Mouse (Mus musculus): ENCODE measurements around the gene Slit3.

The Slit3 gene

DNA sequence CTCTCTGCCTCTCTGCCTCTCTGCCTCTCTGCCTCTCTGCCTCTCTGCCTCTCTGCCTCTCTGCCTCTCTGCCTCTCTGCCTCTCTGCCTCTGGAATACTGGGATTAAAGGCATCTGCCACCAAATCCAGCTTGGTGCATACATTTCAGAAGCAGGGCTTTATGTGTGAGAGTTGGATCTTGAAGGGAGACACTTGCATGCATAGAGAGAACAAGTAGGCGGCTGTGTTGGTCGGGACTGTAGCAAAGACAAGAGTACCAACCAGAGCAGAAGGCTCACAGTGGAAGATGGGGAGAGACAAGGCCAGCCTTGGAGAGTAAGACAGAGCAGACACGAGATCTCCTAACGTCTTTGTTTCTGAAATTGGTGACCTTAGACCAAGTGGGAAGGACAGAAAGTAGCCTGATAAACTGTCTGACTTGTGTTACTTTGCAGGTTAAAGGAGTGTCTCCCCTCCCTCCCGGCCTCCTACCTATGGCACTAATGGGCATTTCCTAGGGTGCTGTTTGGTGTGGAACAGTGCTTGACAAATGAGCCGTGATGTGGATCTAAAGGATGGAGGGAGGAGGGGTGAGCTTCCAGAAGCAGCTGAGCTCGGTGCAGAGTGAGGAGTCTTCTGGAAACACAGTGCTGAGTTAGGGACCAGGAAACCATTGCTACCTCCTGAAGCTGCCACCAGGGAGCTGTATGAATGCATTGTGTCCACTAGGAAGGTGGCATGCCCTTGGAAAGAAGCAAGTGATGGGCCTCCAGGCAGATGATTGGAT is 569.7 kb downstream of the Slit3 start:
- WGBS = 56% methylated on average over 7 of the region's 7 CpGs

DNA sequence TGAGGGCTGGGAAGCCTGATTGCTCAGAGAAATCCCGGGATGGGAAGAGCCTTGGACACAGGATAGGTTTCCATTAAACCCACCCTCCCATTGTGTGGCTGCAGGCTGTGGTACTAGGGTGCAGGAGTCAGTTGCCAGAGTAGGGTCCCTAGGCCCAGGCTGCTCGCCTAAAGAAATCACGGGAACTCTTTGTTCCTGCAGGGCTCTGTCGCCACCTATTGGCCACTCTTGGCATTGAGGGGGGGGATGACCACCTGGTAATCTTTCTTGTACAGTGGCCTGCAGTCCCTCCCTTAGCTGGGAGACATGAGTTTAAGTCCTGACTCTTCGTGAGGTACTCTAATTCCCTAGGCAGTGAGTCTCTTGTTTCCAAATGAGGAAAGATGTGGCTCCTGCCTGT is 572.1 kb downstream of the Slit3 start:
- 23% methylated on average over 5 of the region's 5 CpGs for WGBS

DNA sequence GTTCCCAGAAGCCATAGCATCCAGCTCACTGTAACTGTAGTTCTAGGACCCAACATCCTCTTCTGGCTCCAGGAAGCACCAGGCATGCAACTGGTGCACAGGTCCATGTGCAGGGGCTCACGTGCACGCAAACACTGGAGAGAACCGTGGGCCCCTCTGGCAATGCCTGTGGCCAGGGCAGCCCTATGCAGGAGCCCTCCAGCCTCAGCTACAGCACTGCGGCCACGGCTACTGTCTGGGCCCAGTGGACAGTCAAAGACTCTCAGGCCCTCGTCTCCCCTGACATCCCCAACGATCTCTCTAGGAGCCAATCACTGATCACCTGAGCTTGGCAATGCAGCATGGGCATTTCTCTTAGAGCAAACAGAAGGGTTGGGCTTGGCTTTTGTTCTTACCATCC is 572.6 kb downstream of the Slit3 start:
- WGBS = 82% methylated on average over 7 of the region's 7 CpGs

DNA sequence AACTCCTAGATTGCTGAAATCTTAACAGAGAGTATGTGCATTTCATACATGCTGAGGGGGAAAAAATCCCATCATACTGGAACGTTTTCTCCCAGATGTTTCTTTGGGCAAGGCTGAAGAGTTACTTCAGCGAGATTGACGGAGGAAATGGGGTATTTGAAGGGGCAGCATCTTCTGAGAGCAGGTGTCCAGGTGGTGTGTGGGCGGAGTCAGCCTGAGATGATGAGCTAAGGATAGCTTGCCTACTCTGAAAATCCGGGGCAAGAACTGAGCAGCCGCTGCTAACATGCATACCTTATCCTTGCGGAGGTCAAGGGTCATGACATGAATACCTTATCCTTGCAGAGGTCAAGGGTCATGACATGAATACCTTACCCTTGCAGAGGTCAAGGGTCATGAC is 576.5 kb downstream of the Slit3 start:
- 68% methylated on average over 7 of the region's 7 CpGs for WGBS

DNA sequence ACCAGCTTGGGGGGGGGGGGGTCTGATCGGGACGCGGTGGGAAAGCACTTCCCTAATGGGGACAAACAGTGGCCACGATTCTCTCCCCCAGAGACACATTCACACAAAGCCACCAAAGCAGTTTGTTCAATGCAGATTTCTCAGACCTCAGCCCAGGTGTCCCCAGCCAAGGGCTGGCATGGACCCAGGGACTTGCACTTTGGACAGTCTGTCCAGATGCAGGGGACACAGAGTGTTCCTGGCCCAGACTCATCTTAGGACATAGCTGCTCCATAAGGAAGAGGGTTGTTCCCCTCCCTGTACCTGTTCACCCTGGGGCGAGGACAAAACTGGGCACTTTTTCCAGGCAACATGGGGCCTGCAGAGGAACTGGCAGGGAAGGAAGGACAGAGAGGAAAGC is 577.9 kb downstream of the Slit3 start:
- 67% methylated on average over 5 of the region's 5 CpGs for WGBS

DNA sequence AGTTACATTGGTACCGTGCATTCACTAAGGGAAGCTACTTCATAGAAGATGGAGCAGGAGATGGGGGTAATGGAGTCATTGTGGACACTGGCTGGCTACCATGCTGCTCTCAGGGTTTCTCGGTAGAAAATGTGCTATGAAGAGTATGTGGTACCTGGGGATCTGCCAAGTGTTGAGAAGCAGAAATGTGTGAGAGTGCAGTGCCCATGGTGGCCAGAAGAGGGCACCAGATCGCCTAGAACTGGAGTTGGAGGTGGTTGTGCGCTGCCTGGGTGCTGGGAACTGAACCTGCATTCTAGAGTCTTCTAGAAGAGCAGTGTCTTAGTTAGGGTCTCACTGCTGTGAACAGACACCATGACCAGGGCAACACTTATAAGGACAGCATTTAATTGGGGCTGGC is 582.4 kb downstream of the Slit3 start:
- WGBS = 75% methylated on average over 4 of the region's 4 CpGs

DNA sequence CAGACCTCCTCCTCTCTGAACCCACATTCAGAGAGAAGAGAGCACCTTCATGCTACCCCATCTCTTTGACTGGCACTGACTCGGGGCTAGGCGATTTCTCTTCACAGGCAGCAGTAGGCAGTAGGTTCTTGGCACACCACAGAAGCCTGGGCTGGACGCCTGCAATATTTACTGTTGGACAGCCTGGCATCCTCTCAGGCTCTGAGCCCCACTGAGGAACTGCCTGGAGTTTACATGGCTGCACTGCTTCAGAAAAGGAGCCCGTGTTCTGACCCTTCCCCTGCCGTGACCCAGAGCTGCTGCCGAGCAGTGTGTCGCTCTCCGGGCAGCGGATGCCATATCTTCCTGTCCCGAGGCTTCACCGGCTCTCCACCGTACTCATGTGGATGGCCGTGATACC is 583.4 kb downstream of the Slit3 start:
- 87% methylated on average over 13 of the region's 13 CpGs for WGBS

DNA sequence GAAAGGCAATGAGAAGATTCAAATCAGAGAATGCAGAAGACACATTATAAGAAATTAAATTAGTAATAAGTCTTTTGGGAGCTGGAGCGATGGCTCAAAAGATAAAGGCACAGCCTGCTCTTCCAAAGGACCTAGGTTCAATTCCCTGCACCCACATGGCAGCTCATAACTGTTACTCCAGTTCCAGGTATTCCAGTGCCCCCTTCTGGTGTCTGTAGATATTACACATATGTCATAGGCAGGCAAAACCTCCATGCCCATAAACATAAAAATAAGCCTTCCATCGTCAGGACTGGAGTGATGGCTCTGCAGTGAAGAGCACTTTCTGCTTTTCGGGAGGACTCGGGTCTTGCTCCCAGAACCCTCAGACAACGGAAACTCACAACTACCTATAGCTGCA is 583.9 kb downstream of the Slit3 start:
- WGBS = 91% methylated on average over 5 of the region's 5 CpGs

DNA sequence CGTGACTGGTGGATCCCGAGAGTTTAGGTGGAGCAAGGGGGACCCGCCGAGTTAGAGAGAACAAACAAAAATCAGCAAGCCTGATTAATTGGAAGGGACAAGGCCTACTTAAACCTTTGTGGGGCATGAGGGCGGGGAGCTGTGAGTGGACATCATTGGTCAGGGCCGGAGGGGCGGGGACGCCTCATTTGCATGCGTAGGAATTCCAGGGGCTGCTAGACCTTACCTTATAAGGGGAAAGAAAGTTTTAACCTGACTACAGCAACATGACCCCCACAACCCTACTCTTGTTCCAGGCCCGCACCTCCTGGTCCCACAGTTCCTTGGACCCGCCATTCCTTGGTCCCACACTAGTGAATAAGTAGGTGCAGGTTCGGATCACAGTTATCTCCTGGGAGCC is 586.4 kb downstream of the Slit3 start:
- WGBS = 93% methylated on average over 12 of the region's 12 CpGs

DNA sequence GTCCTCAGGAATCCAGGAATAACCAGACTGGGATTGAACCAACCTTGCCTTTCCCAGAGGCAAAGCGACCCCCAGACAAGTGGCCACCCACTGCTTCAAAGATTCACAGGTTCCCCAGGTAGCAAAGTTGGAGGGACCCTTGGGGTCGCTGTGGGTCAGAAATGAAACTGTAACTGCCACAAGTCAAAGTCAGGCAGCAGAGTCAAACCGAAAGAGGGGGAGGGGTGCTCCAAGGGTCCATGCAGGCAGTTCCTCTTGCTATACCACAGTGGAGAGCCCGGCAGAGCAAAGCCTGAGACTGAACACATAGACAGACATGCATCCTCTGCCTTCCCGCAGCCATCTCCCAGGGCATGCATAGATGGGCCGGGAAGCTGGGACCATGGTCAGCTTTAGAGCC is 590.3 kb downstream of the Slit3 start:
- 81% methylated on average over 6 of the region's 6 CpGs for WGBS

DNA sequence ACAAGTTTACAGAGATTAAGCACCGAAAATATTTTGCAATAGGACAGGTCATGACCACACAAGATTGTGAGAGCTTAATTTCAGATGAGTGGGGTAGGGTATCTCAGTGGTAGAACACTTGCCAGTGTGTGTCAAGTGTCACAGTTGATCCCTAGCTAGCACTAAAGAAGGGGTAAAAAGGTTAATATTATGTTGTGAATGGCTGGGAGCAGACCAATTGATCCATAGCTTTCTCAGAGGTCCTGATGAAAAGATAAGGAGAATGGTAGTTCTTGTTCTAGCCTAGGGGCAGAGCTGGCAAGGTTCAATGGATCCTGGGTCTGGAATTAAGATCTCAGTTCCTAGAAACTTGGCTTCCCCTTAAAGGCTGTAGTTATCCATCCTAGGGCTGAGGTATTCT is 597.9 kb downstream of the Slit3 start:
- 79% methylated on average over 1 of the region's 1 CpGs for WGBS

DNA sequence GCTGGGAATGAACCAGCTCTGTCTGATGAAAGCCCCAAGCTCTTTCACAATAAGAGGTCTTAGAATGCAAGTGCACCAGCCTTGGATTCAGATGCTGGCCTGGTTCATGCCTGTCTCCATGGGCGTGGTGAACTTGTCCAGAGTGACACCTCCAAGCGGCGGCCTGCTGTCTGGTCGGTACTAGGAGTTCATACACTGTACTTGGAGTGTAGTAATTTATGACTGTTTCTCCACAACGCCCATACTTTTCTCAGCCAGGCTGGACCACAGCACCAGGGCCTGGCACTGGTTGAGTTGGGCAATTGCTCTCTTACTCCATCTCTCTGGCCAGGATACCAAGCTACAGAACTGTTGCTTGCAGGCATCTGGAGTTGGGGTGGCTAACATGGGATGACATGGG is 602.9 kb downstream of the Slit3 start:
- 88% methylated on average over 5 of the region's 5 CpGs for WGBS

DNA sequence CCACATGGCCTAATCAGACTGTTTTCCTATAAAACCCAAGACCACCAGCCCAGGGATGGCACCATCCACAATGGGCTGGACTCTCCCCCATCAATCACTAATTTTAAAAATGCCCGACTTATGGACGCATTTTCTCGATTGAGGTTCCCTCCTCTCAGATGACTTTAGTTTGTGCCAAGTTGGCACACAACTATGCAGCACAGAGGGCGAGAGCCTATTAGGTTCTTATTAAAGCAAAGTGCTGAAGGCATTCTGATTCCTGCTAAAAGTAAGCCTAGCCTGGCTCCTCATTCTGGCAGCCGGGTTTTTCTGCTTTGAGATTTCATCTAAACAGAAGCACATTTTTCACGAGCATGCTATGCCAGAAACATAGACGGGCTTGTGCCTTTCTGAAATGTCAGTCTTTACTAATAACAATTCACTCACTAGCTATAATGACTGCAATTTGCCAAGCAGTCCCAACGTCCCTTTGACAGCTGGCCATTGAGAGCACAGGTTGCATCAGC is 605.4 kb downstream of the Slit3 start:
- 51% methylated on average over 8 of the region's 8 CpGs for WGBS

DNA sequence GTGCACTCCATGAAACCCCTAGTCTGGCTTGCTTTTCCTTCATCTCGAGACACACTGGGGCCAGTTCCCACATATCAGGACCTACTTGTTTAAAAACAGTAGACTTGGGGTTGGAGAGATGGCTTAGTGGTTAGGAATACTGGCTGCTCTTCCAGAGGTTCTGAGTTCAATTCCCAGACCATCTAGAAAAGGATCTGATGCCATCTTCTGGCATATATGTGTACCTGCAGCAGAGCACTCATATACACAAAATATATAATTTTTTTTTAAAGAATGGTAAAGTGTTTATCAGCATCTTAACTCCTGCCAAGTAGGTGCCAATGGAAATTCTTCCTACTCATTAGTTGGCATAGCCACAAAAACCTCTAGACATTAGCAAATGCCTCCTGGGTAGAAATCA is 607.2 kb downstream of the Slit3 start:
- WGBS = 88% methylated on average over 1 of the region's 1 CpGs

DNA sequence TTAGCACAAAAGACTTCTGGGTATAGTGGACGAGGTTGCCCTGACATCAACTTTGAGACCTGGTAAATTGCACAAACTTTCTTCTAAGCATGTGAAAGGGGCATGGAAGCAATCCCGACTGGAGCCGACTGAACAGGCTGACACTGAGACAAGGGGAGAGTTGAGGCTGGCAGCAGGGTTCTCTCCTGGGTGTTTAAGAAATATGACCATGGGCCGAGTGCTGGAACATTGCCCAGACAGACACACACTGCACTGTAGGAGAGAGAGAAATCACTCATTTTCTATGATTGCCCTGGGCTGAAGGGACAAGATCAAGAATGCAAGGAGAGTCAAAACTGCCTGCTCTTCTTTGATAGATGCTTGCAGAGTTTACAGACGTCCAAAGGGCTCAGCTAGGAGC is 608.2 kb downstream of the Slit3 start:
- 51% methylated on average over 5 of the region's 5 CpGs for WGBS

DNA sequence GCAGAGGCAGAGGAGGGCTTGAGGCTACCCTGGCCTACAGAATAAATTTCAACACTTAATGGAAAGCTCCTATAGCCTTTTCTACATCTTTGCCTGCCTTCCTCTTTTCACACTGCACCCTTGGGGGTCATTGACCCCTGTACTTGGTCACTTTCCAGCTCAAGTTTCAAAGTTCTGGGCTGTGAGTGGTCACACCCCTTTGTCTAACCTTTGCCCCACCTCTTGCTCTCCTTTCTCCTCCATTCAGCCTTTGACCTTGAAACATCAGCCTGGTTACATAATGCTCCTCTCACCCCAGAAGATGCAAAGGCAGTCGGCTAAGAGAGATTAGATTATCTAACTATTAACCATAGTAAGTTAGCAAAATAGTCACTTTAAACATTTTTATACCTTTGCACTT is 611.3 kb downstream of the Slit3 start:
- 73% methylated on average over 1 of the region's 1 CpGs for WGBS

DNA sequence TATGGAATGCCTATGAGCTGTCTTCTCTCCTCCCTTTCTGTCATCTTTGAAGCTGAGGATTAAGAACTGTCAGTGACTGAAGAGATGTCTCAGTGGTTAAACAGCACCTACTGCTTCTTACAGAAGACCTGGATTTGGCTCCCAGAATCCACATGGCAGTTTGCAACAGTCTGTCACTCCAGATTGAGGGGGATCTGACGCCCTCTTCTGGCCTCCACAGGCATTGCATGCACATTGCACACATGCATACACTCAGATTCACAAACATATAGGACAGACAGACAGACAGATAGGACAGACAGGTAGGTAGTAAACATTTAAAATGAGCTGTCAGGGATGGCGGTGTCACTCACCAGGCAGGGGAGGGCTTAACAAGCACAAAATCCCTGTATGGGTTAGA is 615.8 kb downstream of the Slit3 start:
- WGBS = 64% methylated on average over 2 of the region's 2 CpGs

DNA sequence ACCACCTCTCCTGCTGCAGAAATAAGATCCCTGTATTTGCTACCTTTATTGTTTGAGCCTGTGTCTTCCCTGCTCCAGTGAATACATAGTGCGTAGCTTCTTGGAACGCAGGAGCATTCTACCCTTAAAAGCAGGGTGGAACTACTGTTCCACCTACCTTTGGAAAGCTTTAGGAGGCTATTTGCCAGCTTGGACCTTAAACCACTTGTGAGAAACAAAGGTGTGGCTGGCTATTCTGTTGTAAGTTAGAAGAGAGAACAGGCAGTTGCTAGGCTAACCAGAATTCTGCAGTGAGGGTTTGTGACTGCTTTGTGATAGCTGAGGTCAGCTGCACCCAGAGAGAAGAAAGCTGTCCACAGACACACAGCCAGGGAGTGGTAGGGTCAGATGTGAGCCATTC is 616.2 kb downstream of the Slit3 start:
- WGBS = 97% methylated on average over 2 of the region's 2 CpGs

DNA sequence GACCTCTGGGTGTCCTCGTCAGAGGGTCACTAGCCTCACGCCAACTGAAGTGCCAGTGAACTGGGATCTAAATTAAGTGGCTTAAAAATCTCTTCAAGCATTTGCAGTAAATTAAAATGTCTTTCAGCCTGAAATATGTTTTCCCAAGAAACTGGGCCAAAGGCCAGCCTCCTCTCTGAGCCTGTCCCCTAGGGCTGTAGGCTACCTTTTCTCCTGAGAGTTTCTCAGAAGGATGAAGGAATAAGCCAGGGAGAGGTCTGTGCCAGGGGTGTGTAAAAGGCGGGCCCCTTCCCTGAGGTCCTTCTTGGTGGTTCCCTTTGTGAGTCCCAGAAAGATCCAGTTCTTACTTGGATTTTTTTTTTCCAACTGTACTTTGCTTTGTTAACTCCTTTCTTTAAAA is 617.1 kb downstream of the Slit3 start:
- 78% methylated on average over 3 of the region's 3 CpGs for WGBS

DNA sequence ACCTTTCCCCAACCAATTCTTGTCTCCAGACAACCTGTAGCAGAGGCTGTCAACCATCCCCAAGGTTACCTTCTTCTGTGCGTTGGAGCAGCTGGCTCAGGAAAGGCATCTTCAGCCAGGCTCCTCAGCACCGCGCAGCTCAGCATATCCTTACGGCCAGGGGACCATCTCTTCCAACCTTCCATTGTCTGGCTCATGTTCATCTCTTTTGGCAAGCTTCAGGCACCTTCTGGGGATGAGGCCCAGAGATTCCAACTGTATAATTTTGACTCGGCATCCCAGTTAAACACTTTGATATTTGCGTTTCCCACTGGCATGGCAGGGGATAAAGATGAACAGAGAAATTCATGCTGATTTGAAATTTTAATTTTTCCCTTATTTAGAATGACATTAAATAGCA is 622.6 kb downstream of the Slit3 start:
- WGBS = 66% methylated on average over 6 of the region's 6 CpGs

DNA sequence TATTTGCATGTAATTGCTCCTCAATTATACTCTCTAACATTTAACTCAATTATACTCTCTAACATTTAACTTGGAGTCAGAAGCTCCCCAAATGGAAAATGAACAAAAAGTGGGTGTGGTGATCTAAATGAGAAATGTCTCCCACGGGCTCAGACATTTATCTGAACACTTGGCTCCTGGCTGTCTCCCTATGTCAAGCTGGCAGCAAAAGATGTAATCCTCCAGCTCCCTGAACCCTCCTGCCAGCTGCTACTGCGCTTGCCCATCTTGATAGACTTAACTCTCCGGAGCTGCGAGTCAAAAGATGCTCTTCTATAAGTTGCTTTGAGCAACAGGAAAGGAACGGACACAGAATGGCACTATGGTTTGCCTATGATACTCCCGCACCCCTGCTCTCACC is 623.5 kb downstream of the Slit3 start:
- 65% methylated on average over 6 of the region's 6 CpGs for WGBS

DNA sequence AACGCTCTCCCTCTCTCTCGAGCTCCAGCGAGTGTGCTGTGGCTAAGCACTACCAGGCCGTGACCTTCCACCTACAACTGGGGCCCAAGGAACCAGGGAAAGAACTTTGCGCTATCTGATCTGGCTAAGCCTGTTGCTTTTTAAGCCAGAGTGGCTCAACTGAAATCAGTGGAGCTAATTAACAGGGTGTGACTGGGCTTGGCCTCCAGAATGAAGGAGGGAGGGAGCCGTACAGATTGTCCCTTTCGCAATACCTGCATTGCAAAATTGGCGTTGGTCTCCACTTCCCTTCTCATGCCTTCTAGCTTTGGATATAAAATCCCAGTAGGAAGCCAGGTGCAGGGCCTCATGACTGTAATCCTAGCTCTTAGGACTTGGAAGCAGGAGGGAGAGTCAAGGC is 629.6 kb downstream of the Slit3 start:
- 87% methylated on average over 8 of the region's 8 CpGs for WGBS

DNA sequence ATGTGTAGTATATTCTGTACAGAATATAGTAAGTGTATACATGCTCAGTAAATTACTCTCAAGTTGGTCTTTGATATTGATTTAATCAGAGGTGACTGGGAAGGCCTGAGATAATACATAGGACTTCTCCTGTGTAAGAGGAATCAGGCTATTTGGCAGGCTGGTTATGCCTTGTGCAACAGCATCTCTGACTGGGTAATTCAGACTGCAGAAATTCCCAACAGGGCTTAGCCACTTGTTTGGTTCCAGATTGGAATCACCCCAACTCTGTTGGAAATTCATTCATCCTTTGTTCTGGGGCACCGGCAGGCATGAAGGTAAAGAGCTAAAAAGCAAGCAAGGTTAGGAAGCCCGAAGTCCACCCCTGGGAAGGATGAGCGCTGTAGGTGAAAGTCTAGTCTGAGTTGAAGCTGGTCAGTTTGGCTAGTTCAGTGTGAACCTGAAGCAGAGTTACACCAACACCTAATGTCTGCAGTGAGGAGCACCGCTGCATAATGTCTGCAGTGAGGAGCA is 633.9 kb downstream of the Slit3 start:
- 78% methylated on average over 4 of the region's 4 CpGs for WGBS

DNA sequence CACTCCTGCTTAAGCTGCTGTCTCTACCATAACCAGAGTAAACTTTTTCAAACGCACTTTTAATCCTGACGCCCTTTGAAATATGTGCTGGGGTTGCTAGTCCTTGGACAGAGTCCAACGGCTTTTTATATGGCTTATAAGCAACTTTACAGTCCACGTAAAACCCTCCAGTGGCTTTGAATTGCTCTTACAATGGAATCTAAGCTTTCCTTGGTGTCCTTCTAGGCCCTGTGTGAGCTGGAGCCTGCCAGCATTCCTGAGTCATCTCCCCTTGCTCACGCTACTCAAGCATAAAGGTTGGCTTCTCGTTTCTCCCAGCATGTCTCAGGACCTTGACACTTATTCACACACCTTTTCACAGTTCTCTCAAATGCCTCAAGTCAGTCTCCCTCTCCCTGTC is 634.5 kb downstream of the Slit3 start:
- 52% methylated on average over 6 of the region's 6 CpGs for WGBS
